Mouse (Mus musculus) hematopoietic stem cell, adult 5-6 weeks (primary cell): ENCODE measurements around the gene Ankrd13a. TPM values are rescaled to one million over a fixed set of nuclear protein-coding genes. Genes with fewer than 3 reads are reported as not detected.
"Not testable (repeated sequence)": the region's sequence is repeated elsewhere in the genome, so short reads cannot be mapped to it uniquely, and the experiment has no call there.

Experiments
- ATAC-seq, 2 experiments: fragments of 125-278 bp in 1 of 2; replicated peaks in 1 of 2; 2 replicates each; pipeline ENCODE4 v1.8.0; 2016 to 2017; ENCODE audit warnings: inconsistent platforms in 2 of 2, mild to moderate bottlenecking in 2 of 2, moderate number of reproducible peaks in 2 of 2, low read depth in 1 of 2, moderate TSS enrichment in 1 of 2; ENCODE audit not compliant: low FRiP score in 2 of 2, poor library complexity in 2 of 2, severe bottlenecking in 2 of 2, insufficient read depth in 1 of 2, low TSS enrichment in 1 of 2
- total RNA-seq: library from RNA; stranded (forward); fragments of 172-1452, 232-1000 nt; gene quantifications from 2 replicates; pipeline ENCODE4 v1.2.3, GENCODE M21; 2017

The Ankrd13a gene
- total RNA-seq, 1 experiment from 2014 or later: 493 TPM

DNA sequence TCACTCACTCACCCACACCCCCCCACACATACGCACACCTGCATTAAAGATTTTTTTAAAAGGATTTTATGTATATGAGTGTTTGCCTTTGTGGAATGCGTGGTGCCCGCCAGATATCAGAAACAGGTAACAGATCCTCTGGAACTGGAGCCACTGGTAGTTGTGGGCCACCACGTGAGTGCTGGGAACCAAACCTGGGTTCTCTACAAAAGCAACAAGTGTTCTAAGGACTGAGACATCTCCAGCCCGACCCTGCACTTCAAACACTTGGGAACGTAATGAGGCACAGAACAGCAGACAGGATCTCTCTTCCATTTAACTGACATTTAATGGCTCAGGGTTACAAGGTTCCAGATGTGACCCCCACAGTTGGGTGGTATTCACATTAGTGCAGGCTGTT is 33.4 kb downstream of the Ankrd13a start:
- no peak for ATAC-seq

DNA sequence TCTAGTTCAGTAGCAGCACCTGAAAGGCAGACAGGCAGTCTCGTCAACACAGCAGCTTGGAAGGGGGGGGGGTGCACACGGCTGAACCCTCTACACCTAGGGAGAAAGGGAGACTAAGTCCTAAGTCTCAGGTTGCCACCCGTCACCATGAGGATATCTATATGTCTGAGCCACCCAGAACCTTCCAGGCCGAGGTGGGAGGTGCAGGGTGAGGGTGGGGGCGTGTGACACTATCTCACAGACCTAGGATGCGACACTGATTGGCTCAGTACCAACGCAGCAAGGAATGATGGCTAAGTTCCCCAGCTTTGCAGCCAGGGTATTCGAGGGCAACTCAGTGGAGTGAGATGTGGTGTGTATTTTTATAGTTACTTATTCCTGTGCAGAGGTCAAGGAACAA is 33.9 kb downstream of the Ankrd13a start:
- ATAC-seq: no peak

DNA sequence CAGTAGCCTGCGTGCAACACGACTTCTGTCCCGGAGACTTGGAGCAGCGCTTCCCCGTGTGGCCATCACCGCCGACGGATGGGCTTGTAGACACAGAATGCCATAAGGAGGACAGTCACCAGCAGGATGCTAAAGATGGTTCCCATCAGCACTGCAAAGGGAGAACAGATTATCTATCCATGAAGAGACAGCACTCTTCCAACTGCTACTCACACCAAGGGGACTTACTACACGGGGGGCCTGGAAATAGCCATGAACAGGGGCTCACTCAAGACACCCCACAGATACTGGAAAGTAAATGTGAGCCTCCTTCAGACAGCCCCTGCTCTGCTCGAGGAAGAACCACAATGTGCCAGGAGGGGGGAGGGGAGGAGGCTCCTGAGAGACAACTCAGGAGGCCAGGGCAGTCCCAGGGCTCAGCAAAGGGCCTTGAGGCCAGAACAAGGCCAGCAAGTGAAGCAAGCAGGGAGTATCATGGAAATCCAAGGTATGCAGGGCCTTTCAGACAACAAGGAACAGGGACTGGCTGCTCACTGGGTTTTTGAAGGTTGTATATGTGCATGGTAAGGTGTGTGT is 34.8 kb downstream of the Ankrd13a start:
- no peak for ATAC-seq

DNA sequence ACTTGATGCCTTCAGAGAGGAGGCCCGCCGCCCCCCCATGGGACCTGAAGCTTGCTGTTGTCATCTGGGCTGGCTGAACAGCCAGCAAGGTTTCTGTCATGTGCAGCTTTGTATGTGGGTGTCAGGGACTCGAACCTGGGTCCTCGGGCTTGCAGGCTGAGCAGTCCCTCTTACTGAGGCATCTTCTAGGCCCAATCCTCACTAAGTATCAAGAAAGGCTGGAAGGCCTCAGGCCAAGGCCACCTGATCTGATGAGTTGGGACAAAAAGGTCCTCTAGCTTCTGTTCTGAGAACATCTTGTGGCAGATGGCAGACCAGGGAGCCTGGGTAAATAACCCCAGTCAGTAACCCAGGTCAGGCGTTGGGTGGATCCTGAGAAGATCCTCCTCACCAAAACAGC is 35.3 kb downstream of the Ankrd13a start:
- ATAC-seq: no peak

DNA sequence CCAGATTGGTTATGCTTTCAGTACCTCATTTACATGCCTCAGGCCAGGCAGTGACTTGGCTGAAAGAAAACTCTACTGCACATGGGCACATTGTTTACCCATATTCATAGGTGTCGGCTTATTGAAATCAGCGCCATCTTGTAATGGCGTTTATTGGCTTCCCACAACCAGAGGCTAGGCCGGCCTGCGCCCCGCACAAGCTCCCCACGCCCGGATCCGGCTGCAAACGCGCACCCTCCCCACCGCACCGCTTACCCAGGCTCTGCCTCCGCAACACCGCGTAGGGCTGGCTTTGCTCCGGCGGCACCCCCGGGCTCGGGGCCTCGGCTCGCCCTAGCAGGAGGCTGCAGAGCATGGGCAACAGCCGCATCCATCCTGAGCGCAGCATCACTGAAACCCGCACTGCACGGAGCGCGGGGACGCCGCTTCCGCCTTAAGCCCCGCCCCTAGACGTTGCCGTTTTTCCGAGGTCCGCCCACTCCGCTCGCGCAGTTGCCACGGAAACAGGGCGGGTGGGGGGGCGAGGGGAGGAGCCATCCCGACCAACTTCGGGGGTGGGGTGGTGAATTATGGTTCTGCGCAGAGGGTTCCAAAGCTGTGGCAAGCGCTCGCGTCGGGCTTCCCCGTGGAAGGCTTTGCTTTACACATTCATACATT is 39.2 kb downstream of the Ankrd13a start:
- peak; percentile 83 to 89 for ATAC-seq

DNA sequence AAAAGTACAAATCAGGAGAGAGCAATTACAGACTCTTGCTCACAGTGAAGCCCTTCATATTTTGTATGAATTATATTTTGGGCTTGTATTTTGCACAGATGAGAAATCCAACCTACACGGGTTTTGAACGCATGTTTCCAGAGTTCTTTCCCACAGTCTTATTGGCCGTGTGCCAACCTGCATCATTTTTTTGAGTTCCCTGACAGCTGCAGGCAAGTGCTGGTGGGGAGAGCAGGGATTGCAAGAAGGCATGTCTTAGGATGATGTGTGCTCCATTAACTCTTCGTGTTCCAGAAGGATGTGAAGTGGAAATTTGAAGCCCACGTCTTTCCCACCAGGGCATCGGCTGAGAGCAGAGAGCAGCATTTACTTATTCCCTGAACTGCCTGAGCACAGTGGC is 42.1 kb downstream of the Ankrd13a start:
- no peak for ATAC-seq

DNA sequence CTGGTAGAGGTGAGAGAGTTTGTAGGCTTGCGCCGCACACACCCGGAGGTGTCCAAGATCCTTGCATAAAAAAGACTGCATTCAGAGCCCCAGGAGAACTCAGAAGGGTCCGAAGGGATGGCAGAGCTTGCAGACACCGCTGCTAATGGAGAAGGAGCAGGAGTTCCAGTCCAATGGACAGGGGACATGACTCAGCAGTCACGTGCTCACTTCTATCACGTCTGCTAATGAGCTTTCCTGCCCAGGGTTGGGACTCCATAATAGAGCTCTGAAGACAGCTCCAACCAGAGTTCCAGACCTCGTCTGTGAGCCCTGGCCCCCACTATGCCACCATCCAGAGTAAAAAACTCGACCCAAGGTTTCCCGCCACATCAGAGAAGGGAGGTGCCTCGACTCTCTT is 43.6 kb downstream of the Ankrd13a start:
- ATAC-seq: no peak

DNA sequence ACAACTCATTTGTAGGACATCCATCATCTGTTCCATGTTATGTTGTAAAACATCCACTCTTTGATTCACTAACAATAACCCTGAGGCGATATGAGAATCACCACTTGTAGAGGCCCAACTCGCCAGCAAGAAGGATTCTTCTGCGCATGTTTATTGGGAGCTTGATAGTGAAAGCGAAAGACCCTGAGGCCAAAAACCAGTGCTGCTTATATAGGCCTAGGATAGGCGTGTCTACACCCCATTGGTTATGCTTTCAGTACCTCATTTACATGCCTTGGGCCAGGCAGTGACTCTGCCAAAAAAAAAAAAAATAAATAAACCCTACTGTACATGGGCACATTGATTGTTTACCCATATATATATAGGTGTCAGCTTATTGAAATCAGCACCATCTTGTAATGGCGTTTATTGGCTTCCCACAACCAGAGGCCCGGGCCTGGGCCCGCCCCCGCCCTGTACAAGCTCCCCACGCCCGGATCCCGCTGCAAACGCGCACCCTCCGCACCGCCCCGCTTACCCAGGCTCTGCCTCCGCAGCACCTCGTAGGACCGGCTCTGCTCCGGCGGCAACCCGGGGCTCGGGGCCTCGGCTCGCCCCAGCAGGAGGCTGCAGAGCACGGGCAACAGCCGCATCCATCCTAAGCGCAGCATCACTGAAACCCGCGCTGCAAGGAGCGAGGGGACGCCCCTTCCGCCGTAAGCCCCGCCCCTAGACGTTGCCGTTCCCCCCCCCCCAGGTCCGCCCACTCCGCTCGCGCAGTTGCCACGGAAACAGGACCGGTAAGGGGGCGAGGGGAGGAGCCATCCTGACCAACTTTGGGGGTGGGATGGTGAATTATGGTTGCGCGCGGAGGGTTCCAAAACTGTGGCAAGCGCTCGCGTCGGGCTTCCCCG is 48.6 kb downstream of the Ankrd13a start, which contains the start of gene 1500011B03Rik:
Gene 1500011B03Rik, minus strand, starts transcription at position 673 of the 893 bp plus-strand sequence.
- ATAC-seq: peak; percentile 20 to 25; a peak in 3 of 4 replicates

DNA sequence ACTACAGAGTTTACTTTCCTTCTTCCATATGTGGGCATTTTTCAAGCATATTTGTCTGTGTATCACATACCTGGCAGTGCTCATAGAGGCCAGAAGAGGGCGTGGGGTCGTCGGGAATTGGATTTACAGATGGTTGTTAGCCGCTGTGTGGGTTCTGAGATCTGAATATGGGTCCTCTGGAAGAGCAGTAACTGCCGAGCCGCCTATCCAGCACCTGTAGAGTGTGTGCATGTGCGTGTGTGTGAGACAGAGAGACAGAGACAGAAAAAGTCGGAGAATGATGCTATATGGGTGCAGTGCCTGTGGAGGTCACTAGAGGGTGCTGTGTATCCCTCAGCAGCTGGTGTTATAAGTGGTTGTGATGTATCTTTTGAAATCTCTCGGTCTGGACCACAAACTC is 49.7 kb downstream of the Ankrd13a start:
- ATAC-seq: peak; percentile 52 to 61; a peak in 3 of 4 replicates

DNA sequence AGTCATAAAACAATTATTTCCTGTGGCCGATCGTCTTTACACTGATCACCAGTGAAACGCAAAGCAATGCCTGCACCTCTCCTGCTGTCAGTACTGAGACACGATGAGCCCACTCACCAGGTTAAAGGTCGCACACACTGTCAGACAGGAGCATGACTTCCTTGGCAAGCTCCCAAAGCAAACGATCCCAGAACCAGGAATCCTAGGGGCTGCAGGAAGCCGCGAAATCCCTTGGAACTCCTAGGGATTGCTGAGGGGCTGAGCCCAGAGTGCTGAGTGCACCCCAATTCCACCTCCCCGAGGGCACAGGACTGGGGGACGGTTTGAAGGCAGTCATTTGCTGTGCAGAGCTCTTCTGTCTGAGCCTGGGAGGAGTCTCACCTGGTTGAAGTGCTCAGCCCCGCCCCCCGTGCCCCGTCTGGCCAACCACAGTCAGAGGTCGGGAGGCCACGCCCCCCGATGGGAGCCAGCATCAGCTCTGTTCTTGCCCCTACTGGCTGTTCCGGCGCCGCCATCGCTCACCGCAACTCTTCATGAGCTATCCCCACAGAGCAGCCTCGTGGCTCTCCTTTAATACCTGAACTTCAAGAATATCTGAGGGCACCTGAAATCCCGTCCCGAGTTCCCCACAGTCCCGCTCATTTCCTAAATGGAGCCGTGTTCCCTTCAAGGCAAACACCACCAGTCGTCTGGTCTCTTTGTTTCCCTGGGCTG is 51.7 kb downstream of the Ankrd13a start:
- peak; percentile 93 for ATAC-seq

DNA sequence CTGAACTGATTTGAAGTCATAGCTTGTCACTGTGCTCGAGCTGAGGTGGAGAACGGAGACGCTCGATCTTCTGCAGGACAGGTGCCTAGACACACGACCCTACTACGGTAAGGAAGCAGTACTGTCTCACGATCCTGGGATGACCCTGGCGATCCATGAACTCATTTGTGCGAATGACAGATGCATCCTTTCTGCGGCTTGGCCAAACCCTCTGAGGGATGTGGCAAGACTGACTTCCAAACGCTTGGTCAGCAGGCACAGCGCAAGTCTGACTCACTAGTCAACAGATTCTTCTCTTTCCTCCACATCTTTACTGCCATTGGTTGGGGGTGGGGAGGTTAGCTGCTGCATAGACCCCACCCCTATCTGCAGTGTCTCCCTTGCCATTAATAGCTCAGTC is 53.0 kb downstream of the Ankrd13a start:
- ATAC-seq: no peak

DNA sequence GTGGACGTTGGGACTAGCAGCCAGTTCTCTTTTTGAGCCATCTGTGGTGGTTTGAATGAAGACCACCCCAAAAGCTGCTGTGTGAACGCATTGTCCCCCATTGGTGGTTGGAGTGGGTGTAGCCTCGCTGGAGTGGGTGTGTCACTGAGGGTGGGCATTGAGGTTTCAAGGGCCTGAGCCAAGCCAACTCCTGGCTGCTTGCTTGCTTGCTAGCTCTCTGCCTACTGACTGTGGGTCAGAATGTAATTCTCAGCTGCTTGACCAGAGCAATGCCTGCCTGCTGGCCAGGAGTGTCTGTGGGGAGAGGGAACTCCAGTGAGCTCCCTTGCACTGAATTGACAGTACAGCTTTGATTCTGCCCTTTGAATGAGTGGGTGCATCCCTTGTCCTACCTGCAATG is 55.3 kb downstream of the Ankrd13a start:
- ATAC-seq: no peak

DNA sequence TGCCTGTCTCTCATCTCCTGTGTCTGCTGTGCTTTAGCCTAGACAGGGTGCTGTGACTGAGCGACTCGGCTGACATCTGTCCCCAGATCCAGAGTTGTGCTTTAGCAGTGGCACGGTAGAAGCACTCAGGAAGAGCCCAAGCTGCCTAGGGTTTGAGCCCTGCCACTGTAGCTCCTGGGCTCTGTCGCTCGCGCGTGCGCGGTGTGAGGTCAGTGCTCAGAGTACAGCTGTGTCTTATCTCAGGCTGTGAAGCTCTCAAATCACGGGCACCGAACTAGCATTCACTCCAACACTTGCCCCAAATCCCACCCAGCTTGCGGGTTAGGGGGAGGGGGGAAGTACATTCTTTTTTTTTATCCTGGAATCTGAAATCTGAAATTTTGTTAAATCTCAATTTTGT is 62.4 kb downstream of the Ankrd13a start:
- no peak for ATAC-seq

DNA sequence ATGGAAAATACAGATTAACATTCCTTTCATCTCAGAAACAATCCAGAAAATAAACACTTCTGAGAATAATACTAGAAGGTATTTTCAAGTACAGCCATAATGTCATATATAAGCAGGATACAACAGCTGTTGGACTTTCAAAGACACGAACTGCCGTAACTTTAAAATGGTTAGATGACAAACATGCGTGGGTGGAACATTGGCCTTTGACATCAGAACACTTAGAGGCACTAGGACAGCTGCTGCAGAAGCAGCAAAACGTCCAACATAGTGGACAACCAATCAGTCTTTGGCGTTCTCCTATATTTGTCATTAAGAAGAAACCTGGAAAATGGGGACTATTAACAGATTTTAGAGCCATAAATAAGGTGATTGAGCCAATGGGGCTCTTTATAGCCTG is 66.0 kb downstream of the Ankrd13a start:
- not testable (repeated sequence) for ATAC-seq

DNA sequence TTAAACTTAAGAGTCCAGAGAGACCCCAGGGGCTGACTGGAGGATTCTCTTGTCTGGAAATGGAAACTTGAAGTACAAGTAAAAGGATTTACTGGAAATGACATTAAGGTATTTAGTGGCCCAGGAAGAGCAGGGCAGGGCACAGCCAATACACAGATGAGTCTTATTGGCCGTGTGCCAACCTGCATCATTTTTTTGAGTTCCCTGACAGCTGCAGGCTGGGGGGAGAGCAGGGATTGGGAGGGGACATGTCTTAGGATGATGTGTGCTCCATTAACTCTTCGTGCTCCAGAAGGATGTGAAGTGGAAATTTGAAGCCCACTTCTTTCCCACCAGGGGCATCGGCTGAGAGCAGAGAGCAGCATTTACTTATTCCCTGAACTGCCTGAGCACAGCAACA is 67.7 kb downstream of the Ankrd13a start:
- ATAC-seq: not testable (repeated sequence)

DNA sequence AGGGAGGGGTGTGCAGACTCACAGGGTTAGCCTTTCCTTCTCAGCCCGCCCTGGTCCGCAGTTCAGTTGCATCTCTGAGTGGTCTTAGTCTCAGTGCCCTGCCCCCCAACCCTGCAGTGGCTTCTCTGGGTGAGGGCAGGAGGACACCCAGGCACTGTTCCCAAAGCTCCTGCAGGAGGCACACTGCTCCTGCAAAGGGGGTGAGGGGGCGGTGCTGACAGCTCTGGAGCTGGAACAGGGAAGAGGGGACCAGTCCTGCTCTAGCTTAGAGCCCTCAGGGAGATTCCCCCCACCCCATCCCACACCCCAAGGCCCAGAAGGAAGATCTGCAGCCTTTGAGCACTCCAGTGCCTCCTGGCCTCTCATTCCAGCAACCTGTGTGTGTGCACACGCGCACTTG is 68.2 kb downstream of the Ankrd13a start:
- ATAC-seq: no peak

DNA sequence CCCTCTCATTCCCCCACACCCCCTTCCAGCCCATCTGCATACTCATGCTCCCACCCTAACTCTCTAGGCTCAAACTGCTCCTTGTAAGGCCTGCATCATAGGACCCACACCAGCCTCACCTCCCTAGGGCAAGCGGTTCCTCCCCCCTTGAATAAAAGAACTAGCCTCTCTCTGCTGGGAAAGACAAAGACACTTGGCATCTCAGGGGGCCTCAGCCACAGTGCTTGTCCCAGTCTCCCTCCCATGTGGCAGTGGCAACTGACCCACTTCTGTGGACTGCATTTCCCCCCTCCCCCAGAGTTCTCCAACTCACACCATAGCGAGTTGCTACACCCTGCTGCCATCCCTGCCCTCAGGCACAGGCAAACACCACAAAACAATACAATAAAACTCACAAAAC is 69.9 kb downstream of the Ankrd13a start:
- not testable (repeated sequence) for ATAC-seq
